8 mouse cellular contexts compared by ENCODE assay signal in the genomic region with DNA sequence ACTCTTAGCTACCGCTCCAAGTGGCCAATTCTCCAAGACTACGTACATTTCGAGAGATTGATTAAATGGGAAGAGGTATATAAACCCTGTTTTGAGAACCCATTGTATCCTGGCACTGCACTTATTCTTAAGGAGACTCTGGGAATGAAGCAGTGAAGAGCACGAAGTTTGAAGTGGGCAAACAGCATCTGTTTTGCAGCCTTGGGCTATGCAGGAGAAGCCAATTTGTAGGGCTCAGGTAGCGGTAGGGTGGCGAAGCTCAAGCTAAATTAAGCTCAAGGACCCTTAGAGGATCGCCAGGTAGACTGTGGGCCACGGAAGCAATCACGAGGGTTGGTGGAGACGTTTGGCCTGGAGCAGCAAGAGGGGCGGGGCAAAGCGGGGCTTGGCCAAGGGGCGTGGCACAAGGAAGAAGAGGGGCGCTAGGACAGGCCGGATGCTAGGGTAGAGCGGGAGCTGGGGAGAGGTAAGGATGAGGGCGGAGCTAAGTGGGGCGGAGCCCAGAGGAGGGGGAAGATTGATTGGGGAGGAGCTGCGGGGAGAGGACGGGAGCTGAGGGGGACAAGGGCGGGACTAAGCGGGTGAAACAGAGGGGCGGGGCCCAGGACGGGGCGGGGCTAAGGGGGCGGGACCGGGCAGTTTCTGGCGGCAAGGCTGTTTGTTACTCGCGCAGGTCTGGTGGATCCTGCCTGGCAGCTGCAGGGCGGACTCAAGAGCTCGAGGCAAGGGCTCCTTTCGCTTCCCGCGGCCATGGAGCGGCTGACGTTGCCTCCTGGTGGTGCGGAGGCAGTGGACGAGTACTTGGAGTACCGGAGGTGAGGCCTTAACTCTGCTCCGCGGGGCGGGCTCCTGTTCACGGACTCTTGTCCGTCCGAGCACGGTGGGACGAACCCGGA. TPM values are rescaled to one million over a fixed set of nuclear protein-coding genes. Genes with fewer than 3 reads are reported as not detected.
DNase-seq lines count a peak whose midpoint lies in the region; ATAC-seq lines count a peak whose summit lies in the region.

A gene (plus strand): TSS at position 581 of the 896 bp plus-strand sequence.

- DNase-seq in R1 (ENCODE audit: low read depth, low spot score): peak; percentile 99
- DNase-seq in cerebellum, postnatal 25 days: peak; percentile 68 to 80
- peak; percentile 49 to 54 for DNase-seq in frontal cortex, postnatal 36 days (ENCODE audit: low spot score in 2 of 2)
- DNase-seq in left cerebral cortex, adult 18-20 months (ENCODE audit: low spot score in 2 of 2): peak; percentile 58 to 65
- peak; percentile 77 for DNase-seq in right cerebral cortex, adult 18-20 months
- DNase-seq in urinary bladder, postnatal 10 days (ENCODE audit: low spot score): peak; percentile 58

- peak; percentile 98 for ATAC-seq in hindbrain, embryonic 16.5 days

- H3K9me3 ChIP-seq in hindbrain, embryonic 16.5 days (ENCODE audit: control insufficient read depth, low read length): no peaks in the 10 kb centered on the region

- WGBS in hindbrain, embryonic 16.5 days: 2% methylated on average over 47 of the region's 49 CpGs
- WGBS in macrophage (ENCODE audit: missing documents): 9% methylated on average over 45 of the region's 49 CpGs

- H3K36me3 ChIP-seq in hindbrain, embryonic 16.5 days (ENCODE audit: control insufficient read depth, insufficient read depth, low read length): no peaks in the 10 kb centered on the region
- H3K36me3 ChIP-seq in macrophage (ENCODE audit: inconsistent target): no peaks in the 10 kb centered on the region

- no peaks in the 10 kb centered on the region for H3K27me3 ChIP-seq in hindbrain, embryonic 16.5 days (replicated peaks; ENCODE audit: control insufficient read depth, insufficient read depth, low read length)

- H3K79me2 ChIP-seq in macrophage (ENCODE audit: inconsistent target): no peaks in the 10 kb centered on the region

- H3K4me1 ChIP-seq in hindbrain, embryonic 16.5 days (ENCODE audit: control insufficient read depth, insufficient read depth, low read depth, low read length): peaks cover 7% of the 10 kb centered on the region

- H3K27ac ChIP-seq in hindbrain, embryonic 16.5 days (ENCODE audit: low read depth, low read length): peak within 1 kb of the TSS; percentile 33
- H3K27ac ChIP-seq in macrophage: no peak within 1 kb of the TSS

- peak within 1 kb of the TSS; percentile 86 for H3K4me2 ChIP-seq in hindbrain, embryonic 16.5 days (ENCODE audit: low read length)

- H3K9ac ChIP-seq in hindbrain, embryonic 16.5 days (ENCODE audit: low read depth, low read length): peak within 1 kb of the TSS; percentile 64

- H3K4me3 ChIP-seq in hindbrain, embryonic 16.5 days (ENCODE audit: low read length): peak within 1 kb of the TSS; percentile 65
- peak within 1 kb of the TSS; percentile 46 for H3K4me3 ChIP-seq in macrophage (ENCODE audit: inconsistent target)

RNA-seq across cellular contexts. Expression of the gene that starts here (rescaled TPM):
- polyA plus RNA-seq in hindbrain, embryonic 16.5 days (2015; fragmentation: Nextera tagmentation; extraction: Ambion mirVana): 5.4 and 6.2 TPM in 2 replicates
- 1 to 10 TPM; 1.2 to 1.3 TPM for total RNA-seq in left cerebral cortex, adult 18-20 months (2021)
- total RNA-seq in macrophage (2018; cell fraction: chromatin; rRNA removed): 1 to 10 TPM in 25 of 26 experiments, under 1 TPM in 1; 0.77 to 8.3 (median 3.1) TPM
- total RNA-seq in macrophage (2018; cell fraction: cytosol; rRNA removed): 1 to 10 TPM in 1 of 26 experiments, under 1 TPM in 25; 0.26 to 1.5 (median 0.56) TPM
- total RNA-seq in macrophage (2018; cell fraction: nucleus; rRNA removed): 1 to 10 TPM in 19 of 26 experiments, under 1 TPM in 7; 0.36 to 6.7 (median 1.6) TPM
- 0.20 to 1.1 TPM (median 0.87 TPM) in 3 replicates for polyA plus RNA-seq in macrophage (2018)
